Mouse (Mus musculus): Measurements from ENCODE around the gene Glb1l. TPM values are rescaled to one million over a fixed set of nuclear protein-coding genes. Genes with fewer than 3 reads are reported as not detected.

Gene Glb1l
- total and polyA plus RNA-seq, 3 experiments, result 7.6 to 13.0 TPM; not detected in 1

- TF ChIP-seq GABPA (IDR thresholded peaks at IDR 0.05; ENCODE audit: low read depth, low read length), result no peak
- TF ChIP-seq TAL1 (IDR thresholded peaks at IDR 0.05; ENCODE audit: low read length), result peak; percentile 77
- TF ChIP-seq MEF2A (IDR thresholded peaks at IDR 0.05; ENCODE audit: extremely low read depth, insufficient replicate concordance, low read depth, low read length, poor library complexity, severe bottlenecking), result no peak
- peak; percentile 84 for TF ChIP-seq ETS1 (IDR thresholded peaks at IDR 0.05; ENCODE audit: low read depth, low read length)
- TF ChIP-seq MAZ (IDR thresholded peaks at IDR 0.05; ENCODE audit: low read depth, low read length), result no peak
- peak; percentile 73 for TF ChIP-seq SIN3A (IDR thresholded peaks at IDR 0.05; ENCODE audit: low read length)
- no peak for TF ChIP-seq ZNF384 (IDR thresholded peaks at IDR 0.05; ENCODE audit: low read depth, low read length)
- TF ChIP-seq POLR2AphosphoS2 (IDR thresholded peaks at IDR 0.05; ENCODE audit: low read length), result peak; percentile 77
- TF ChIP-seq TCF12 (IDR thresholded peaks at IDR 0.05; ENCODE audit: low read depth, low read length), result 0 out of 2 replicates have a peak, but pooled peaks have one; percentile 36
- no peak for TF ChIP-seq SMC3 (IDR thresholded peaks at IDR 0.05; ENCODE audit: low read depth, low read length)
- TF ChIP-seq NRF1 (IDR thresholded peaks at IDR 0.05; ENCODE audit: insufficient read depth, low read depth, low read length, poor library complexity, severe bottlenecking), result peak; percentile 65
- TF ChIP-seq EP300 (IDR thresholded peaks at IDR 0.05; ENCODE audit: low read depth in 1 of 2, low read length in 2 of 2), result peak in 1 of 2 experiments; percentile 51; a peak in 1 of 4 replicates
- TF ChIP-seq HCFC1 (IDR thresholded peaks at IDR 0.05; ENCODE audit: low read depth, low read length), result peak; percentile 51
- TF ChIP-seq ELF1 (IDR thresholded peaks at IDR 0.05; ENCODE audit: low read depth, low read length), result no peak; the same call in 1 of the 2 replicates
- 0 out of 2 replicates have a peak, but pooled peaks have one; percentile 28 for TF ChIP-seq USF1 (IDR thresholded peaks at IDR 0.05; ENCODE audit: low read depth, low read length)
Observed at GRCm38 (mm10) chr1:75236117-75237050, 25.8 kb upstream of the Glb1l start, which contains the start of gene Dnajb2 (continued).

- peak; percentile 93 for DNase-seq (ENCODE audit: low read depth, low spot score)
- Histone ChIP-seq H3K36me3 (ENCODE audit: control insufficient read depth in 1 of 2, insufficient read depth in 2 of 2, low read length in 2 of 2) (peaks cover 0 to 23% of the 10 kb centered on the region in 2 experiments; a peak in 2 of 4 replicates), H3K27ac (ENCODE audit: control insufficient read depth, low read depth, low read length) (no peak overlapping the region), H3K27me3 (ENCODE audit: control insufficient read depth in 1 of 2, insufficient read depth in 2 of 2, low read length in 2 of 2) (no peaks in the 10 kb centered on the region), H3K4me3 (ENCODE audit: control insufficient read depth in 1 of 2, insufficient read depth in 1 of 2, low read depth in 2 of 2, low read length in 2 of 2) (peak overlapping the region in 1 of 2 experiments; percentile 38; a peak in 2 of 4 replicates), H3K9me3 (replicated peaks; ENCODE audit: insufficient read depth, low read length) (no peaks in the 10 kb centered on the region), H3K79me2 (ENCODE audit: control insufficient read depth, insufficient read depth, low read length, poor library complexity) (no peaks in the 10 kb centered on the region; the same call in 1 of the 2 replicates), H3K4me1 (ENCODE audit: control insufficient read depth in 1 of 2, insufficient read depth in 2 of 2, low read length in 2 of 2) (peaks cover 10 to 26% of the 10 kb centered on the region in 2 experiments), H3K9ac (ENCODE audit: control insufficient read depth, low read depth, low read length, poor library complexity, severe bottlenecking) (peak overlapping the region; percentile 2; the same call in 1 of the 2 replicates)
- TF ChIP-seq CTCF (IDR thresholded peaks at IDR 0.05 in 2 of 3, conservative IDR thresholded peaks at IDR 0.05 in 1 of 3; ENCODE audit: control insufficient read depth in 1 of 3, insufficient read depth in 1 of 3, low read depth in 2 of 3, low read length in 3 of 3, poor library complexity in 1 of 3, severe bottlenecking in 1 of 3) (peak; percentile 69 to 77 (median 74)), MYC (IDR thresholded peaks at IDR 0.05; ENCODE audit: low read depth, low read length) (no peak), E2F4 (IDR thresholded peaks at IDR 0.05; ENCODE audit: borderline replicate concordance, low read depth, low read length) (no peak), RAD21 (IDR thresholded peaks at IDR 0.05; ENCODE audit: low read depth, low read length) (peak; percentile 43), POLR2A (IDR thresholded peaks at IDR 0.05; ENCODE audit: control insufficient read depth in 1 of 2, insufficient read depth in 1 of 2, low read depth in 1 of 2, low read length in 2 of 2, poor library complexity in 1 of 2) (no peak), GATA1 (IDR thresholded peaks at IDR 0.05; ENCODE audit: low read depth, low read length) (no peak), SIN3A (IDR thresholded peaks at IDR 0.05; ENCODE audit: low read length) (peak; percentile 90), USF1 (IDR thresholded peaks at IDR 0.05; ENCODE audit: low read depth, low read length) (0 out of 2 replicates have a peak, but pooled peaks have one; percentile 35), ZNF384 (IDR thresholded peaks at IDR 0.05; ENCODE audit: low read depth, low read length) (no peak), MAZ (IDR thresholded peaks at IDR 0.05; ENCODE audit: low read depth, low read length) (no peak), USF2 (IDR thresholded peaks at IDR 0.05; ENCODE audit: borderline replicate concordance in 1 of 2, insufficient read depth in 1 of 2, low read depth in 1 of 2, low read length in 2 of 2) (no peak), CHD2 (IDR thresholded peaks at IDR 0.05; ENCODE audit: low read length) (no peak), MAX (IDR thresholded peaks at IDR 0.05; ENCODE audit: low read length) (peak; percentile 48; the same call in 1 of the 2 replicates), JUND (IDR thresholded peaks at IDR 0.05; ENCODE audit: low read depth, low read length) (no peak), SMC3 (IDR thresholded peaks at IDR 0.05; ENCODE audit: low read depth, low read length) (peak; percentile 55), NRF1 (IDR thresholded peaks at IDR 0.05; ENCODE audit: insufficient read depth, low read depth, low read length, poor library complexity, severe bottlenecking) (no peak), TCF12 (IDR thresholded peaks at IDR 0.05; ENCODE audit: low read depth, low read length) (no peak), ZMIZ1 (IDR thresholded peaks at IDR 0.05; ENCODE audit: low read depth, low read length) (no peak), GABPA (IDR thresholded peaks at IDR 0.05; ENCODE audit: low read depth, low read length) (no peak), ELF1 (IDR thresholded peaks at IDR 0.05; ENCODE audit: low read depth, low read length) (no peak), MEF2A (IDR thresholded peaks at IDR 0.05; ENCODE audit: extremely low read depth, insufficient replicate concordance, low read depth, low read length, poor library complexity, severe bottlenecking) (no peak), EP300 (IDR thresholded peaks at IDR 0.05; ENCODE audit: low read depth in 1 of 2, low read length in 2 of 2) (peak in 1 of 2 experiments; percentile 31; a peak in 1 of 4 replicates), CHD1 (IDR thresholded peaks at IDR 0.05; ENCODE audit: low read depth, low read length) (no peak), RCOR1 (IDR thresholded peaks at IDR 0.05; ENCODE audit: low read depth, low read length) (peak; percentile 62), HCFC1 (IDR thresholded peaks at IDR 0.05; ENCODE audit: low read depth, low read length) (peak; percentile 68), MYB (IDR thresholded peaks at IDR 0.05; ENCODE audit: low read depth, low read length) (no peak)
Observed at GRCm38 (mm10) chr1:75234606-75235005, 24.0 kb upstream of the Glb1l start.
